Mouse (Mus musculus) forelimb bud, embryonic 11.5 days (tissue): ENCODE results near the gene Ssbp3.

ENCODE experiments used
- DNase-seq: peaks from one replicate; pipeline ENCODE4 v3.0.0-alpha.2; 2012; ENCODE audit warnings: low read depth, low spot score

The Ssbp3 gene

DNA sequence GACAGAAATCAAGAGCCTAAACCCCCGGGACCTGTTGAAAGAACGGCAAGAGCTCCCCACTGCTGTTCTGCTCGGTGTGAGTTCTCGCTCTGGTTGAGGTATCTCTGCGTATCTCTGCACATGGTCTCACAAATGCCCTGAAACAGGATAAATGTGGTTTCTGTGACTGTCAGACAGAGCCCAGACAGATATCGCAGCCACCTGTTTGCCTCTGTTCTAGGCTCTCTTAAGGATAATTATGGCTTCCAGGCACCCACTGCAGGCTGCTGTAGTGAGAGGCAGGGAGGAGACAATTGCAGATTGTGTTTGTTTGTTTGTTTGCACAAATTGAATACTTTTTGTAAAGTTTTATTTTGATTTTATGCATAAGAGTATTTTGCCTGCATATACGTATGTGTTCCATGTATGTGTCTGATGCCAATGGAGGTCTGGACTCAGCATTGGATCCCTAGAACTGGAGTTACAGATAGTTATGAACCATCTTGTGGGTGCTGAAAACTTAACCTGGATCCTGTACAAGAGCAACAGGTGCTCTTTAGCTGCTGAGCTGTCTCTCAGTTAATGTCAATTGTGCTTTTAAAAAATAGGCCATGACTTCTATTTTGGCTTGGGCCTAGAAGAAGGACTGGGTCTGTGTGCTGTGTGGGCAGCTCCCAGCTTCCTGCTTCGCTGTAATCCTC lies 101.0 kb downstream of the Ssbp3 start:
- no peak for DNase-seq

DNA sequence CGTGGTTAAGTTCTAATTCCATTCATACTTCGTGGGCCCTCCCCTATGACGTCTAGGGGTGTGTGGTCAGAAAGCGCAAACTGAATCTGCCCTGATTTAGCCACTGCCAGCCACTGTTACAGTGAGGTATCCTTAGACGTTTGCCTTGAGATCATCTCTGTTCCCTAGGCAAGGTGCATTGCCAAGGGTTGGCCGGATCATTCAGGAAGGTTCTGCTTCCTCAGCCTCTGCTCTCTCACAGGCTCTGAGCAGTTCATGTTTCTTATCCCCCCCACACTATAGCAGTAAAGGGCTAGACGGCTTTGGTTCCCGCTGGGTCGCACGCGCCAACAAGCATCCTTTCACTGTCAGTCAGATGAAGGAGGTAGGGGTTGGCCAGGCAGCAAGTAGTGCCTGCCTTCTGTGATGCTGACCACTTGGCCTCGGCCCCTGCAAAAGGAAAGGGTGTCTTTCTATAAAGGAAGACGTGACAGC lies 101.5 kb downstream of the Ssbp3 start:
- DNase-seq, result no peak

DNA sequence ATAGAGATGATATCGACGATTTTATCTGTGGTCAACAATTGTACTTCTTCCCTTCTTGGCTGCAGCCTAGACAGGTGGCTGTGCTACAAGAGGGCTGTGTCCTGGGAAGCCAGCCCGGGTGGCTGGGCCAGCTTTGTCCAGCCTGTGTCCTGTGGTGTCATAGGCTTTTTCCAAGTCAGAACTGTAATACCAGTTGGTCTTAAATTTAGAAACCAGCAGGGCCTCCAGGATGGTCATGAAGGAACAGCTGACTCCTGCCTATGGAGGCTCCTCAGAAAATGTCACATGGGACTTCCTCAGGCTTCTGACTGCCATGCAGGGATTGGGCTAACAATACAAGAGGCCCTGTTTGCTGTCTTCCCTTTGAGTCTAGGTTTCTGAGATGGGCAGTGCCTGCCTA lies 102.1 kb downstream of the Ssbp3 start:
- no peak for DNase-seq

DNA sequence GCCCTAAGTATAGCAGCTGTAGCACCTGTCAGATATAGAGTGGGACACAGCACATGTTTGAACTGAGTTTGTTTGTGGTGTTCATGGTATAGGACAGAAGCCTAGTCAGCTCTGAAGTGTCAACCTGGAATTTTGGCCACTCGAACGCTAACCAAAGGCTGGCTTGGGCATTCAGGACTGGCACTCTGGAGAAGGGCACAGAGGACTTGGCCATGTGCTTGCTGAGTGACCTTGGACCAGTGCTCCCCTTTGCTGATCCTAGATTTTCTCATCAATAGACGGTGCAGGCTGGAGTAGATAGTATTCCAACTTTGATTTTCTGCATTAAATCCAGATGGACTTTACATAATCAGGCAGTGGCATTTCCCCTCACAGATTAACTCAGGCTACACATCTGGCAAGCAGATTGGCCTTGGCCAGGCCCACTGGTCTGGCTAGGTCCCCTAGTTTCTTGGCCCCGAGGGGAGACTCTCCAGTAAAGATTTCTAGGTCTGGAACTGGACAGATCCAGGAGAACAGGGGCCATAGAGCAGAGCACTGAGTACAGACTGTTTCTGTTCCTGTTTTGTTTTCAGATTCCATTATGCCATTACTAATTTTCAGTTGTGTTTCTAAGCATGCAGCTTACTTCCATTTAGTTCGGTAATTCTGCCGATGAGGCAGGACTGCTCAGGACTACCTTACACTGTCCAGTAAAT lies 102.8 kb downstream of the Ssbp3 start:
- DNase-seq, result peak; percentile 42

DNA sequence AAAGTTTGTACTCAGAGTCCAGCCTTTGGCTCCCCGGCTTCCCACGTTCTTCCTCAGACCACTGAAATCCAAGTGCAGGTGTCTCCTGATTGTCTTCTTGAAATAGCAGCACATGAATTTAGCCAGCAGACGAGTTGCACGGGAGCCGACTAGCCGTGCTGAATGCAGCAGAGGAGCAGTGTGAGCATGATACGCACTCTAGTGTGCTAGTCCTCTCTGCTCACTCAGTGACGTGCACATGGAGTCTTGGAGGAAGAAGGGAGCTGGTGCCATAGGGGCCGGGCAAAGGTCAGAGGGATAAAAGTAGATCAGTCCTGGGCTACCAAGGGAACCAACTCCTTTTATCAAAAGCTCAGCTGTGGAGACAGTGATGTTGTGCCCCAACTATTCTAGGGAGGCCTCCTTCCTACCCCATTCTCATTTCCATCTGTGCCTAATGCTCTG lies 103.3 kb downstream of the Ssbp3 start:
- DNase-seq, result no peak

DNA sequence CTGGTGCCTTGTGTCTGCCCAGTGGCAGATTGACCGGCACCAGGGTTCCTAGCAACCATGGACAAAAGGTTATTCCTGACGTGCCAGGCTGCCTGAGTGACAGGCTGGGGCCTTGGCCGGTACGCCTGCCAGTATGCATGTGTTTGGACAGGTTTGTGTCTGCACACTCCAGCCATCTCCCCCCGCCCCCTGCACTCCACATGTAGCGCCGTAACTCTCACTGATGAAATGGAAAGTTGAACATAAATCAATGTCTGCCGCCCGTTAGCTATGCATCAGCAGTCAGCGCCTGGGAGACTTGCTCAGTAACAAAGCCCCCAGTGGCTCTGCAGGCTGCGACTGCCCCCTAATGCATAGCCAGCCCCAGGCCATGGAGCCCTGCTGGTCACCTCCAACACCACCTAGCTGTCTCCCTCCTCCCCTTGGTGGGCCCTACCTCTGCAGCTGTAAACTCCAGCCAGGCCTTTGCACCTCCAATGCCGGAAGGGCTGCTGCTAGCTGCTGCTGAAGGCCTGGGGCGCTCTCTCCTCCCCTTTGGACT lies 105.5 kb downstream of the Ssbp3 start:
- DNase-seq, result peak; percentile 74

DNA sequence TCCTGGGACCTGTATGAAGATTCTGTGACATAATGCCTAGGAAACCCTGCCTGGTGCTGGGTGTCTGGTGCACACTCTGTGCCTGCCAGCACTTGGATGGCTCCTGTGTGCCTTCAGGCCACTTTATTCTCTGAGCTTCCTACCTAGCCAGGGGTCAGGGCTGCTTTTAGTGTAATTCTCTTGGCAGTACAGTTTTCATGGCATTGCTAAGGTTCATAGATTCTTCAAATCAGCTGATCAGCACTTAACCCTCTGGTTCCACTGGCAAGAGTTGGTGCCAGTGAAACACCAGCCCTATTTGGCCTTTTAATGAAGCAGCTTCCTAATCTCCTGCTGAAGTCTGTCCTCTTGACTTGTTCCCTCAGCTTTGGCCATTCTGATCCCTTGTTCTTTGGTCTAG lies 106.8 kb downstream of the Ssbp3 start:
- DNase-seq, result no peak

DNA sequence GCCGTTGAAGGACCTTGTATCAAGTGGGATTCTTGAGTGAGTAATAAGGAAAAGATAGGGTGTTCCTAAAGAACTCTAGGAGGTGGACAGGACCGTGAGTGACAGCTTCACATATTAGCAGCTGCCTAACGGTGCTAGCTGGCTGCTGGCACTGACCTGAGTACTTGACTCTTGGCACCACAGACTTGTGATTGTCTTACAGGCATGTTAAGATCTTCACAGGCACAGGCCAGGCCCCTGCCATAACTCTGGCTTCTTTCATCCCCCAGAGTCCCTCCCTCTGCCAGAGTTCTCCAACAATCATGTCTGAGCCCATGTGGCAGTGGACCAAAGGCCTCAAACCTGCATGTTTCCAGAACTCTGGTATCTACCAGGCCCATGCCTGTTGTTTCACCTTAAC lies 108.0 kb downstream of the Ssbp3 start:
- no peak for DNase-seq

DNA sequence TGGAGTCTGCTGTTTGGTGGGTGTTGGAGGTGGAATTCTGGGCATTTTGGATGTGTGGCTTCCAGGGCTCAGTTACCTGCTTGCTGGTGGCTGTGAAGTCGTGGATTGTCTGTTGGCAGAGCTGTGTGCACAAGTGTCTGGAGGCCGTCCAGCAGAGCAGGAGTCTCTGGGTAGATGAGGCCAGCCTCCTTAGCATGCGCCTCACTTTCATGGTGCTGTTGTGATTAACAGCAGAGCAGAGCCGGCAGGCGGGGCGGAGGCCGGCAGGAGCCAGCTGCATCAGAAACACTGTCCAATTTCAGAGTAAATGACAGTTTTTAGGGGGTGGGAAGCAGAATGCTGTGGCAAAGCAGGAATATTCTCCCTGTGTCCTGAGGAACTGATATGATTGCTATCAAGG lies 108.5 kb downstream of the Ssbp3 start:
- no peak for DNase-seq

DNA sequence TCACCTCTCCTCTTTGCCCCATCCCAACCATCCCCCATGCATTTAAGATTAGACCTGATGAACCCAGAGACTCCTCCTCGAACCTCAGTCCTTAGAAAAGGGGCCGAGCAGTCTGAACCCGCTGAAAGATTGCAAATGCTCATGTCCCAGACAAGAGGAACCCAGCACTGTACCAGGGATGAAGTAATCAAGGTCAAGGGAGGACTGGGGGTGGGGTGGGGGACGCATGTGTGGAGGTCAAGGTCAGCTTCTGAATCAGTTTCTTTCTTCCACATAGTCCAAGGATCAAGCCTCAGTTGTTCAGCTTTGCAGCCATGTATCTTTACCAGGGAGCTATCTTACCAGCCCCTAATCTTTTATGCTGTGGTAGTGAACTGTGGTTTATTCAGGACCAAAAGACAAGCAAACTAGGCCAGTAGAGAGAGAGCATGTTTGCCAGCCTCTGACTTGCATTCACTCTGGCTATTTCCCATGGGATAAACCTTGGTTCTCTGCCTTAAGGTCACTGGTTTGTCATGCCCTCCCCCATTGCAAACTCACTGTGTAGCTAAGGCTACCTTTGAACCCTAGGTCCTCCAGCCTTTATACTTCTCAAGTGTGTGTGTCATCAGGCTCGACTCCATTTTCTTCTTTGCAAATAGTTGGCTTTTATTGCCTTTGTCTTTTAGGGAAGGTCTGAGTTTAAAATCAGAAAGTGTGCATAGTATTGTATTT lies 109.9 kb downstream of the Ssbp3 start:
- no peak for DNase-seq

DNA sequence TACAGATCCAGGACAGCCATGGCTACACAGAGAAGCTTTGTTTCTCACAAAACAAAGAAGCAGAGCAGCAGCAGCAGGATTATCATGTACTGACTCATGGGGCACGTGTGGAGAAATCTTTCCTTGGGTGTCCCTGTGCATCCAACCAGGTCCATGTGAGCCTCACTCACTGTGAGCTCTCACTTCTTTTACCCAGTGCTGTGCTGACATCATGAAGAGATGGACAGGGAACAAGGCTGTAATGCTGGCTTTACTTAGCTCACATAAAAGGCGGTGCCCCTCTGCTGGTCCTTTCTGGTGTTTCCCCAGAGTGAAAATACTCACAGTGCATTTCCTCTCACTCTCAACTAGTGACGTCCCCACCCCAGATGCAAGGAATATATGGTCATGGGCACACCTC lies 111.0 kb downstream of the Ssbp3 start:
- no peak for DNase-seq

DNA sequence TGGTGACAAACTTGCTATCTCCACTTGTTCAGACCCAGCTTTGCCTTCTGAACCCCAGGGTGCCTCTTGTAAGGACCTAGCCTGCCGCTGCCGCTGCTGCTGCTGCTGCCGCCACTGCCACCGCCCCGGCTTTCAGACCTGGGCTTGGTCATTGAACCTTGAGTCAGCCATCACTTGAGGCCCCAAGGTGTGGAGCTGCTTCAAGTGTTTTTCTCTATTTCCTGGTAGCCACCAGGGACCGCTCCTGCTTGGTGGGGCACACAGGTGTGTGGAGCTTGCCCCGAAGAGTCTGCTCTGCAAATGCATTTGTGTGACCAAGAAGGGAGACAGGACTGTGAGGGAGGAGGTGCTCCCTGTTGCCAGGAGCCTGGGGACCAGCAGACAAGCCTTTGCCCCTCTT lies 114.4 kb downstream of the Ssbp3 start:
- no peak for DNase-seq

DNA sequence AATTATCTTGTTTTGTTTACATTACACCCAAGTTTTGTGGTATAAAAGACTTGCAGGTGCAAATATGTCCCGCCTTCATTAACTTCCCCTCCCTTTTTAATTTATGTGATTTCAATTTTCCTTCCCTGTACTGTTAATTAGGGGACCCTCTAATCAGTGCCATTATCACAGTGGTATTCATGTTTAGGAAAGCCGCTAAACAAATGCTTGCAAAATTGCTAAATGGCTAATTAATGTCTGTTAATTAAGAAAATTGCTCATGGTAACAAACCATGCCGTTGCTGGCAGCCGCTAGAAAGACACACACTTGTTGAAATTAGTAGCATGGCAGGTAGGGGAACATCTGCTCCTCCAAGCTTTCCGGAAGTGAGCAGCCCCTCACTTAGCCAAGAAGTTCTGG lies 114.9 kb downstream of the Ssbp3 start:
- no peak for DNase-seq

DNA sequence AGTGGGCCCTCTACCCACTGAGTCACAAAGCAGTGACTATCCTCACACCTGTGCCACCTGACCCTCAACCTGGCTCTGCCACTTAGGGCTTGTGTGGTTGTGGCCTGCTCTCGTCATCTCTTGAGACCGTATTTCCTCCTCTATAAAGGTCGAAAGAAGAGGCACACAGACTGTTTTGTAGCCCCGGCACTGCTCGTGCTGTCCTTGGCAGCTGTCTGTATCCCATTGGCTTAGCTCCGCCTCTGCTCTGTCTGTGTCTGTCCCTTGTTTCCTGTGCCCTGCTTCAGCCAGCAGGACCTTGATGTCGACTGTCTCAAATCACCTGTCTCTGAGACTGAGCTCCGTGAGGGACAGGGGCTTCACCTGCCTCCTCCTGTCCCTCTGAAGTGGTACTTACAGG lies 116.0 kb downstream of the Ssbp3 start:
- DNase-seq, result no peak

DNA sequence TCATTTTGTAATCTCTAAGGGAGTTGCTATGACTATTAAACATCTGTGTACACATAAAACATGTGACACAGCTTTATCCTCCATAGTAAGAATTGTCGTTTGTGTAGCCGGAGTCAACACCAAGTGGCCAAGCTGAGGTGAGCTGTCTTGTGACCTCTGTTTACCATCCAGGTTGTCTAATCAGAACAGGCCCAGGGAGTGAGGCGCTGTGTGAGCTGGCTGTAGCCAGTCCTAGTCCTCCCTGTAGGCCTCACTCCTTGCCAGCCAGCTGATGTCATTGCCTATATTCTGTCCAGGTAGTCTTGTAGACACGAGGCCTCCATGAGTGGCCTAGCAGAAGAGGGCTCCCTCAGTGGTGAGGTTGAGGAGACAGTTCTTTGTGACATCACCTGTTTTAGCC lies 125.2 kb downstream of the Ssbp3 start:
- DNase-seq, result no peak

DNA sequence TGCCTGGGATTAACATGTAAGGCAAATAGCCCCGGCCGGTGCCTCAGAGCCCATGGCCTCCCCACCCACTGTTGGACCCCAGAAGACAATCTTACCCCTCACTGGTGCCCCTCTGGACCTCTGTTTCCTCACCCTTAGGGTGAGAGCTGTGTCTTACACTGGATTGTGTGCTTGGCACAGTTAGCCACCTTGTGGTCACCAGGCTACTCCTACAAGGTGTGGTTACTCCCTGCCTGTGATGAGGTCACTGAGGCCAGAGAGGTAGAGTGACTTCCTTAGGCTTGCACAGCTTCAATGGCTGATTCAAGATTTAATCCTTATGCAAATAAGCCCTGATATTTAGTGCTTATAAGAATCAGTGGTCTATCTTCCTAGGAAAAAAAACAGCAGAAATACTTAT lies 126.5 kb downstream of the Ssbp3 start:
- no peak for DNase-seq

DNA sequence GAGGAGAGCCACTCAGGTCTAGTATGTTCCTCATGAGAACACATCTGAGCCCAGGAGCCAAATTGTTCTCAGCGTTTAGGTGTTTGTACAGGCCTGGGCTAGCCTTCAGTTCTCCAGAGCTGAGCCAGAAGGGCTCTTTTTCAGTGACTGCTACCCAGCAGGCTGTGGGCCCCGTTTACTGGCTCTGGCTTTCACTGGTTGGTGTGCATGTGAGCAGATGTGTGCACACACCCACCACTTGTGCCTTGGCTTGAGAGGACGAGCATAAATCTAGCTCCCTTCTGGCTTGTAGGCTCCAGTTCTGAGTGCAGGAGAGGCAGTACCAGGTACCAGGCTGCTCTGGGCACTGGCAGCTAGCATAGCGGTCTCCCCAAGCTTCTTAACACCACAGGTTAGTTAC lies 127.8 kb downstream of the Ssbp3 start:
- no peak for DNase-seq

DNA sequence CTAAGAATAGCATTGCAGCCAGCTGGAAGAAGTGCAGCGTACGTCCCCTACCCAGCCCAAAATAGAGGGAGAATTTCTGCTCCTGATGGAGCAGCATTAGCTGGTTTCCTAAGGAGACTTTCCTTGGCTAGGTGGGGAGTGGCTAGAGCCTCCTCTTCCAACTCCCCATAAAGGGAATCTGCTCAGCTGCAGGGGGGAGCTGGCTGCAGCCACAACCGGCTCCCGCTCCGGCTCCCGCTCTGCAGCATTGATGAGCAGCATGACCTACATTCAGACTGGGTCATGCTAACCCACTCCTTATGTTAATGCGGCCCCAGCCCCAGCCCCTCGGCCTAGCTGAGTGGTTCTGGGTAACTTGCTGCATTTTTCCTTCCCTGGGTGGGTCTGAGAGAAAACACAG lies 128.8 kb downstream of the Ssbp3 start:
- no peak for DNase-seq

DNA sequence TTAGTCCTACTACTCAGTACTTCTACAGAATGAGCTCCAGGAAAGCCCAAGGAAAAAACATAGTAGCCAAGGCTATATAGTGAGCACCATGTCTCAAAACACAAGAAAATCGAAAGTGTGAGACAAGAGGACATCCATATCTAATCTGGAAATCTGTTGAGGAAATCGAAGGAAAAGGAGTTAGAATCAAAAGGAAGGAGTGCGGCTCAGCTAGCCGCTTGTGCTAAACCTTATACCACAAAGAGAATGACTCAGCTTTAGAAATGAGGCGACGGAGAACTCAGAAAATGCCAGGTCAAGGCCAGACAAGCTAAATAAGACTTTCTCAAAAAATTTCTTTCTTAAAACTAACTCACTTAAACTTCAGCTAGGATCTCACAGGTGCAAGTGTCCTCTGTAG lies 131.8 kb downstream of the Ssbp3 start:
- no peak for DNase-seq

DNA sequence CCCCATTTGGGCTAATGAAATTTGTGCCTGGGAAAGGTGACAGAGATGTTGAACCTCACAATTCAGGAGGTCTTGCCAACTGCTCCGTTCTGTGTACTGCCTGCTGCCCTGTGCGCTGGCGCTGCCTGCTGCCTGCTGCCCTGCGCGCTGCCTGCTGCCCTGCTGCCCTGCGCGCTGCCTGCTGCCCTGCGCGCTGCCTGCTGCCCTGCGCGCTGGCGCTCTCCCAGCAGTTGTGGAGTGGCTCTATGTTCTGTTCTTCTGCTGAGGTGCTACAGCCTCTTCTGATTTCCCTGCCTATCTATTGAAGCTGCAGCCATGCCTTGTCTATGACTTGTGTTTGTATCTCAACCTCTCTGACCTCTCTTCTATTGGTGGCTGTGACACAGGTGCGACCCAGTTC lies 134.7 kb downstream of the Ssbp3 start:
- no peak for DNase-seq

DNA sequence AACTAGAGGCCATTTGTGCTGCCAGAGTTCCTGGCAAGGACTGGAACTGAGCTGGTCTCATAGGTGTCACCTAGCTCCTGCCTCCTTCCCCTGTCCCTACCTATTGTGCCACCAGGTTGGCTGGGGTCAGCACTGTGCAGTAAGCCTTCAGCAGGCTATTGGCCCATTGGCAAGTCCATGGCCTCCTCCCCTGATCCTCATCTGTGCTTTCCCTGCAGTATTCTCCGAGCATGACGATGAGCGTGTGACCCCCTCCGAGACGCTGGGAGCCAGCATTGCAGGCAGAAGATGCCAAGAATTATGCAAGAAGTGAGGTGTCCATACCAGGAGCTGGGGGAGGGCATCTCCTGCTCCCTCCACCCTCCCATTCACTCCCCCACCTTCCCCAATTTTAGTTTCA lies 137.3 kb downstream of the Ssbp3 start:
- no peak for DNase-seq

DNA sequence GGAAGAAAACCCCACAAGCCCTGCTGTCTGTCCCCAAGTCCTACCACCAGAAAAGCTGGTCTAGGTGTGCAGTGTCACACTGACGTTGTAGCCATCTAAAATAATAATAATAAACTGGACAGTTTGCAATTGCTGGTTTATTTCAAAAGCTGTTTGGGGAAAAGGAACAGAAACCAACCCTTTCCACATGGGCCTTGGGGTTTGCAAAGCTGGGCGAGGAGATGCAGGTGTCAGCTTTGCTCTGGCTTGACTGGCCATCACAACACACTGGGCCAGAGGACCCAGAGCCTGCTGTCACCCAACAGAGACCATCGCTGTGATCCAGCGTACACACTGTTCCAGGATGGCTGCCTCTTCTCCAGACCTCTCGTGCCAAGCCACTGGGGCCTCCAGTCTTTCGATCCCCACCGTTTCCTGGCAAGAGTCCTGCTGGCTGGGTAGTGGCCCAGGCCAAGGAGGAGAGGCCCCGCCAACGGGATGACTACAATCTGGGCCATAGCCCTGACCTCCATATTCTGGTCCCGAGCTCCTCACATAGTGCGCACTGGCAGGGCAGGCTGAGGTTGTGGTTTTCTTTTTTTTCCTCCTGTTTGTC lies 138.2 kb downstream of the Ssbp3 start:
- DNase-seq, result no peak
